Mouse (Mus musculus): ENCODE results near the gene Gm26657. TPM values are rescaled to one million over a fixed set of nuclear protein-coding genes. Genes with fewer than 3 reads are reported as not detected.

Gene Gm26657
- not detected for total RNA-seq (2021)
- long read RNA-seq, experiment 1 = 0 reads
- long read RNA-seq, experiment 2 = 0 reads

- DNase-seq (ENCODE audit: low spot score in 2 of 2) = no peak
These were observed at the start of gene Gm26657 for GRCm38 (mm10) chr4:56740020-56740485. Gm26657 (plus strand) TSS chr4:56740070.

GRCm38 (mm10) chr4:56696401-56696800 is 43.5 kb upstream of the Gm26657 start:
- DNase-seq (ENCODE audit: low spot score in 2 of 2) = no peak

GRCm38 (mm10) chr4:56698671-56699070 is 41.2 kb upstream of the Gm26657 start:
- no peak for DNase-seq (ENCODE audit: low spot score in 2 of 2)

GRCm38 (mm10) chr4:56702234-56702633 is 37.6 kb upstream of the Gm26657 start:
- DNase-seq (ENCODE audit: low spot score in 2 of 2) = no peak

- DNase-seq (ENCODE audit: low spot score in 2 of 2) = peak; percentile 60 to 72
These were observed 26.7 kb upstream of the Gm26657 start for GRCm38 (mm10) chr4:56713155-56713554.

- no peak for DNase-seq (ENCODE audit: low spot score in 2 of 2)
These were observed 23.1 kb upstream of the Gm26657 start for GRCm38 (mm10) chr4:56716801-56717200.

- no peak for DNase-seq (ENCODE audit: low spot score in 2 of 2)
These were observed 21.9 kb upstream of the Gm26657 start for GRCm38 (mm10) chr4:56717932-56718331.

GRCm38 (mm10) chr4:56718573-56719442 is 21.1 kb upstream of the Gm26657 start:
- no peak for DNase-seq (ENCODE audit: low spot score in 2 of 2)

- DNase-seq (ENCODE audit: low spot score in 2 of 2) = no peak
These were observed 20.4 kb upstream of the Gm26657 start for GRCm38 (mm10) chr4:56719456-56719855.

GRCm38 (mm10) chr4:56720403-56720802 is 19.5 kb upstream of the Gm26657 start:
- DNase-seq (ENCODE audit: low spot score in 2 of 2) = peak in 1 of 2 experiments; percentile 36

- peak; percentile 31 to 56 for DNase-seq (ENCODE audit: low spot score in 2 of 2)
These were observed 18.4 kb upstream of the Gm26657 start for GRCm38 (mm10) chr4:56721469-56721868.

GRCm38 (mm10) chr4:56722346-56722745 is 17.5 kb upstream of the Gm26657 start:
- no peak for DNase-seq (ENCODE audit: low spot score in 2 of 2)

GRCm38 (mm10) chr4:56723237-56723636 is 16.6 kb upstream of the Gm26657 start:
- no peak for DNase-seq (ENCODE audit: low spot score in 2 of 2)

- no peak for DNase-seq (ENCODE audit: low spot score in 2 of 2)
These were observed 14.0 kb upstream of the Gm26657 start for GRCm38 (mm10) chr4:56725839-56726238.

GRCm38 (mm10) chr4:56740611-56741010 is 741 bp downstream of the Gm26657 start:
- DNase-seq (ENCODE audit: low spot score in 2 of 2) = no peak

GRCm38 (mm10) chr4:56741041-56741493 is 1.2 kb downstream of the Gm26657 start, which contains the start of gene Actl7b:
Actl7b (minus strand) TSS chr4:56741443.
- no peak for DNase-seq (ENCODE audit: low spot score in 2 of 2)

GRCm38 (mm10) chr4:56742698-56743097 is 2.8 kb downstream of the Gm26657 start:
- no peak for DNase-seq (ENCODE audit: low spot score in 2 of 2)

- DNase-seq (ENCODE audit: low spot score in 2 of 2) = no peak
These were observed 3.7 kb downstream of the Gm26657 start, which contains the start of gene Actl7a for GRCm38 (mm10) chr4:56743363-56744195. Actl7a (plus strand) TSS chr4:56743413.

- no peak for DNase-seq (ENCODE audit: low spot score in 2 of 2)
These were observed 6.5 kb downstream of the Gm26657 start for GRCm38 (mm10) chr4:56746345-56746744.

- DNase-seq (ENCODE audit: low spot score in 2 of 2) = no peak
These were observed 7.6 kb downstream of the Gm26657 start for GRCm38 (mm10) chr4:56747456-56747855.

GRCm38 (mm10) chr4:56756021-56756420 is 16.2 kb downstream of the Gm26657 start:
- no peak for DNase-seq (ENCODE audit: low spot score in 2 of 2)
